In the genomic region with DNA sequence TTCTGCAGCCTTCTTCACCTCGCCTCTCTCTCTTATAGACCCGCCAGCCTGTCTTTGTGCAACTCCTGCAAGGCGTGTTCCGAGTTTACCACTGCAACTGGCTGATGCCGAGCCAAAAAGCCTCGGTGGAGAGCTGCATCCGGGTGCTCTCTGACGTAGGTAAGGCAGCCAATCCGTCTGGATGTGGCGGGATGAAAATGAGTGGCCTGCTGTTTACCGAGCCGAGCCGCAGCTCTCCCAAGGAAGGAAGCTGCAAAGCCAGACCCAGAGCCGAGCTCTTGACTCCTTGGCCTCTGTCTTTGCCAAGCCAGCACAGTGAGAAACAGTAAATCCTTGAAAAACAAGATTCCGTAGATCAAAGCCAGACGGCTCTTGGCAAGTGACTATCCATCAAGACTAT, we compare ENCODE assay signal across 10 mouse cellular contexts.
A peak's percentile ranks its signal among the peaks of the same experiment; 100 is the strongest.
DNase-seq lines count a peak whose midpoint lies in the region.
"Had no signal": no experiment of that assay in that cellular context is flagged by ENCODE, and none has a peak within 500 bp of the region (broad histone marks: within the 10 kb centered on the region; RNA-seq: fewer than 3 reads in every experiment).

No protein-coding gene starts in this region.

- DNase-seq in cerebellum, postnatal 14 days = peak; percentile 26 to 43
- DNase-seq in cerebellum, adult 8-10 months = no peak
- DNase-seq in kidney, postnatal 10 days = peak; percentile 66
- DNase-seq in kidney, adult 18-20 months = no peak
- DNase-seq in lung, adult 18-20 months = peak; percentile 74 to 84
- DNase-seq in testis, postnatal 14 days (ENCODE audit: low spot score) = peak; percentile 47
- DNase-seq in thymus, postnatal 0 days (ENCODE audit: low spot score) = no peak
- no peak for DNase-seq in spleen, postnatal 10 days (ENCODE audit: low spot score in 2 of 2)
- DNase-seq: cerebellum, adult 11-12 months; gastrocnemius, postnatal 10 days had no signal

Comparison
In these comparisons a context has a peak if more than half of its experiments do, and no peak if none do; other contexts are left out.
1. DNase-seq: peak in cerebellum, postnatal 14 days (2 of 2), kidney, postnatal 10 days (single experiment), lung, adult 18-20 months (2 of 2) and testis, postnatal 14 days (single experiment); none in cerebellum, adult 8-10 months (single experiment), kidney, adult 18-20 months (single experiment), thymus, postnatal 0 days (single experiment) and spleen, postnatal 10 days (0 of 2).